Comparison of ENCODE assay signal across 8 mouse cellular contexts in genomic region chr12:27059885-27060284, GRCm38 (mm10).
DNase-seq lines count a peak whose midpoint lies in the region; ATAC-seq lines count a peak whose summit lies in the region.

No protein-coding gene starts in this region.

- intact Hi-C loops in gastrocnemius, postnatal 14 days (cut with DNase I; ENCODE audit: low total_unique reads): no loop called here
- intact Hi-C loops in heart, postnatal 14 days (cut with DNase I): no loop called here

- peak; percentile 15 for DNase-seq in gastrocnemius, postnatal 14 days
- DNase-seq in gastrocnemius, adult 8-10 months (ENCODE audit: low spot score in 2 of 2): no peak
- DNase-seq in 3T3-L1 (ENCODE audit: low read depth, low spot score): peak; percentile 3
- peak; percentile 40 for DNase-seq in brain, adult 2 months (ENCODE audit: low read depth, low spot score)
- DNase-seq in heart, postnatal 14 days: peak; percentile 15 to 46
- DNase-seq in mesoderm, embryonic 11.5 days (ENCODE audit: low read depth, low spot score): peak; percentile 34
- DNase-seq in ovary, postnatal 10 days (ENCODE audit: low spot score): no peak

- ATAC-seq in erythroblast, adult 5-6 weeks (replicated peaks; ENCODE audit: low FRiP score, poor library complexity, severe bottlenecking): no peak

Comparison
In these comparisons a context has a peak if more than half of its experiments do, and no peak if none do; other contexts are left out.
1. DNase-seq: peak in gastrocnemius, postnatal 14 days (single experiment), 3T3-L1 (single experiment), brain, adult 2 months (single experiment), heart, postnatal 14 days (2 of 2) and mesoderm, embryonic 11.5 days (single experiment); none in gastrocnemius, adult 8-10 months (0 of 2) and ovary, postnatal 10 days (single experiment).